In the genomic region with DNA sequence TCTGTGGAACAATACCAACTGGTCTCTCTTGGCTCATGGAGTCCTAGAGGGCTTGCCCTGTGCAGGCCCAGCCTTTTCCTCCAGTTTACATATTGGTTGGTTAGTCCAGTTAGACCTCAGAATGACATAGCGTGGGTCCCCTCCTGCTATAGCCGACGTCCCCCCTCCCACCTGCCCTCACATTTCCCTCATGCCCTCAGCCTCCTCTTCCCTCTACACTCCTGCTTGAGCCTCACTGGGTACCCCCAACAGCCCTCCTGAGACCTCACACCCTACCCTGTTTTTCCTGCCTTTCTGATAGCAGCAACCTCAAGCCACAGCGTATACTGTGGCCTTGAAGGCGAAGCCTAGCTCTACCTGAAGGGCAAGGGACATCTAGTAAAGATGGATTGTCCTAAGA, we compare ENCODE assay signal across 32 mouse cellular contexts. TPM values are rescaled to one million over a fixed set of nuclear protein-coding genes. Genes with fewer than 3 reads are reported as not detected.
"Had no signal": no experiment of that assay in that cellular context is flagged by ENCODE, and none has a peak within 500 bp of the region (broad histone marks: within the 10 kb centered on the region; RNA-seq: fewer than 3 reads in every experiment).

No protein-coding gene starts in this region.

- H3K9ac ChIP-seq: heart, embryonic 12.5 days; heart, embryonic 13.5 days; heart, embryonic 15.5 days; hindbrain, embryonic 12.5 days; hindbrain, embryonic 13.5 days; hindbrain, embryonic 14.5 days; hindbrain, embryonic 15.5 days; intestine, embryonic 15.5 days; kidney, embryonic 15.5 days had no signal

- ATAC-seq: hindbrain, embryonic 16.5 days; hindbrain, postnatal 0 days; inflammation-experienced regulatory T-cells, adult 6 months; intestine, embryonic 15.5 days; intestine, embryonic 16.5 days; intestine, postnatal 0 days had no signal

- H3K4me3 ChIP-seq: heart, embryonic 10.5 days; heart, embryonic 12.5 days; heart, embryonic 13.5 days; heart, embryonic 15.5 days; hindbrain, embryonic 10.5 days; hindbrain, embryonic 12.5 days; hindbrain, embryonic 13.5 days; hindbrain, embryonic 15.5 days; intestine, embryonic 15.5 days; kidney, embryonic 15.5 days; layer of hippocampus, adult 2 months had no signal

- DNase-seq: heart, postnatal 10 days; heart, postnatal 14 days; heart, postnatal 36 days; heart, postnatal 4 days; kidney, adult 11 months; kidney, adult 18-20 months; kidney, adult 8-10 months; kidney, postnatal 10 days; kidney, postnatal 14 days; kidney, postnatal 25 days; kidney, postnatal 4 days; layer of hippocampus, adult 9-11 months; layer of hippocampus, postnatal 36 days had no signal

- H3K27ac ChIP-seq: heart, embryonic 10.5 days; heart, embryonic 13.5 days; heart, embryonic 15.5 days; hindbrain, embryonic 10.5 days; hindbrain, embryonic 12.5 days; hindbrain, embryonic 13.5 days; hindbrain, embryonic 14.5 days; hindbrain, embryonic 15.5 days; hindbrain, postnatal 0 days; kidney, embryonic 15.5 days; kidney, postnatal 0 days; layer of hippocampus, adult 2 months had no signal

- H3K4me2 ChIP-seq: heart, embryonic 11.5 days; heart, embryonic 12.5 days; heart, embryonic 13.5 days; heart, embryonic 15.5 days; hindbrain, embryonic 12.5 days; hindbrain, embryonic 13.5 days; hindbrain, embryonic 14.5 days; hindbrain, embryonic 15.5 days; intestine, embryonic 15.5 days; kidney, embryonic 15.5 days had no signal

- H3K27me3 ChIP-seq: heart, embryonic 12.5 days; heart, embryonic 13.5 days; heart, embryonic 15.5 days; hindbrain, embryonic 12.5 days; hindbrain, embryonic 13.5 days; hindbrain, embryonic 15.5 days; intestine, embryonic 15.5 days; kidney, embryonic 15.5 days had no signal

- H3K9me3 ChIP-seq: heart, embryonic 10.5 days; heart, embryonic 12.5 days; heart, embryonic 13.5 days; heart, embryonic 15.5 days; hindbrain, embryonic 10.5 days; hindbrain, embryonic 12.5 days; hindbrain, embryonic 13.5 days; hindbrain, embryonic 15.5 days; intestine, embryonic 15.5 days; kidney, embryonic 15.5 days had no signal

RNA-seq across cellular contexts. Expression of a gene that starts 21.5 kb away (rescaled TPM):
- polyA plus RNA-seq: inflammation-experienced regulatory T-cells, adult 6 months had no signal
